Mouse (Mus musculus) layer of hippocampus, adult 9-11 months (tissue): Measurements from ENCODE around the gene Tex101.
"Not testable (repeated sequence)": the region's sequence is repeated elsewhere in the genome, so short reads cannot be mapped to it uniquely, and the experiment has no call there.

Experiments
- DNase-seq: peaks from one replicate; pipeline ENCODE4 v3.0.0; 2022

The Tex101 gene

GRCm38 (mm10) chr7:24630116-24630880, 46.2 kb downstream of the Tex101 start:
- no peak for DNase-seq

- DNase-seq, result no peak
Measured at GRCm38 (mm10) chr7:24629672-24630071, 46.8 kb downstream of the Tex101 start.

- DNase-seq, result peak; percentile 72
Measured at GRCm38 (mm10) chr7:24628685-24629610, 47.5 kb downstream of the Tex101 start.

GRCm38 (mm10) chr7:24622967-24623366, 53.5 kb downstream of the Tex101 start:
- DNase-seq, result no peak

GRCm38 (mm10) chr7:24621193-24621592, 55.3 kb downstream of the Tex101 start:
- DNase-seq, result no peak

GRCm38 (mm10) chr7:24619671-24620397, 56.6 kb downstream of the Tex101 start:
- no peak for DNase-seq

GRCm38 (mm10) chr7:24618374-24618773, 58.1 kb downstream of the Tex101 start:
- DNase-seq, result not testable (repeated sequence)
